Mouse (Mus musculus) left cerebral cortex, adult 8-10 months (tissue): Measurements from ENCODE around the gene Map3k3. TPM values are rescaled to one million over a fixed set of nuclear protein-coding genes. Genes with fewer than 3 reads are reported as not detected.
"Not testable (repeated sequence)": the region's sequence is repeated elsewhere in the genome, so short reads cannot be mapped to it uniquely, and the experiment has no call there.

Experiments used
- DNase-seq, 2 experiments: peaks; one replicate each; pipeline ENCODE4 v3.0.0; 2022; ENCODE audit warnings: low spot score in 2 of 2
- total RNA-seq, 4 experiments: library from RNA; stranded (reverse); gene quantifications; 2 replicates each; pipeline ENCODE4 v1.2.4; 2022

Gene Map3k3
- total RNA-seq, 4 experiments from 2014 or later = 28.2 to 31.8 (median 28.7) TPM

DNA sequence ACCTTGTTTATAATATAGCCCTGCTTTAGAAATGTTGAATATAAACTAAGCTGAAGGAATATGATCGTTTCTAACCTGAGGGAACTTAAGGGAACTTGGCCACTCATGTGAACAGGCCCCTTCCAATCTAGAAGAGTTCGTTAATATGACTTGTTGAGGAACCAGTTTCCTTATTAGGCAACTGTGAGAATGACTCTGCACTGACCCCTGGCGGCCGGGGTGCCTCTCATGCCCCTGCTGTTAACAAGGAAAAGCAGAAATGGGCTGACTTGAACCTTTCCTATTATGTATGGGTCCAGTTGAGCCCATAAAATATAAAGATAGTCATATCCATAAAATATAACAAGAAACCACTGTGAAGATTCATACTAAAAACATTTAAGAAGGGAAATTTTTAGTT is 8.1 kb upstream of the Map3k3 start:
- peak in 1 of 2 experiments; percentile 34 for DNase-seq

DNA sequence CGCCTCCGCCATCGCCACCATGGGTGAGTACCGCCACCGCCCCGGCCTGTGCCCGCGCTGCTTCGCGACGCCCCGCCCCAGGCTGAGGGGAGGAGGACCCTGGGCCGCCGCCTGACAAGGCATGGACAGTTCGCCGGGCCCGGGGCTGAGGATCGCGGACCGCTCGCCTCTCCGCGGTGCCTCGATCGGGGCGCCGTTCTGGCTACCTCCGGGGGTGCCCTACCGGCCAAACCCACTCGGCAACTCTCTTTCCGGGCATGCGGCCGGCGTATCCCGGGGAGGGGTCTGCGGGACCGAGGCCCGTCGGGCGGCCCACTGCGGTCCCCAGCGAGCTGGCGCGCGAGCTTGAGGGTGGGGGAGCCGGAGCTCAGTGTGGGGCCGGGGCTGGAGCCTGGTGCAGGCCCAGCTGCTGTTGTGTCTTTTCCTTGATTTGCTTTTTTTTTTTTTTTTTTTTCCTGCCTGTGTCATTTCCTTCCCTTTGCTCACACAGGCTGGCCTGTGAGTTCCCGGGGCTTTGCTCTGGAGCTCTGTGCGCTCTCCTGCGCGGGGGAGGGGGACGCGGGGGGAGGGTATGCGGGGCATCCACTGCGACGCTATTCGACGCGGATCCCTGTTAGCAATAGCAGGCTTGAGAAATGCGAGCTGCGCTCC is 623 bp downstream of the Map3k3 start:
- DNase-seq = peak; percentile 44 to 58

DNA sequence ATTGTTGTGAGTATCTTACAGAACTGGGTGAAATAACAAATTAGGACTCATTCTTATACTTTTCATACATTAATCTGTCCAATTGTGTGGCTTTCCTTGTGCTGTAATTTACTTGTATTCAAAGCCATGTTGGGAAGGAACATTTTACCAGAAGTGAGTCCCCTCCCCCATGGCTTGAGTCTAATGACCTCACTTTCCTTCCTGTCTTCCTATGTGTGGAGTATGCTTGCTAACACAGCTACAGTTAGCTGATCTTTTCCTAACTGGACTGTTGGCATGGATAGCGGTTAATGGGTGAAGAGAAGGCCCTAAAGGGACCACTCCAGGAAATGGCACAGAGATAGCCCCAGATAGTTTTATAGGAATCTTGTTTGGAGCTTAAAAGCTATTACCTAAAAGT is 13.8 kb downstream of the Map3k3 start:
- no peak for DNase-seq

DNA sequence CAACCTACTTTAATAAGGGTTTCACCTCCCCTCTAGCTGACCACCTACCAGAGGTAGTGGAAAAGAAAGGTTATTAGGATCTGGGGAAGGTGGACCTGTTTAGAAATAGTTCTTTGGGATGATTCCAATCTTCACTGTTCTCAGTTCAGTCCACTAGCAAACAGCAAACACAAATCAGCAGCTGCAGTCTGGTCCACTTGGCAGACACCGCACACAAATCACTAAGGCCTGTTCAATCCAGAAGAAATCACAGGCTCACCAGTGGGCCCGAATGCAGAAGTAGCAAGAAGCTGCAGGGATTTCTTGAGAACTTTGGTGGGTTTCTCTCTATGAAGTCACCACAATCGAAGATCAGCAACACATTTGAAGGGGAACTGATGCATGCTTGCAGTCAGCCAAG is 18.5 kb downstream of the Map3k3 start:
- no peak for DNase-seq

DNA sequence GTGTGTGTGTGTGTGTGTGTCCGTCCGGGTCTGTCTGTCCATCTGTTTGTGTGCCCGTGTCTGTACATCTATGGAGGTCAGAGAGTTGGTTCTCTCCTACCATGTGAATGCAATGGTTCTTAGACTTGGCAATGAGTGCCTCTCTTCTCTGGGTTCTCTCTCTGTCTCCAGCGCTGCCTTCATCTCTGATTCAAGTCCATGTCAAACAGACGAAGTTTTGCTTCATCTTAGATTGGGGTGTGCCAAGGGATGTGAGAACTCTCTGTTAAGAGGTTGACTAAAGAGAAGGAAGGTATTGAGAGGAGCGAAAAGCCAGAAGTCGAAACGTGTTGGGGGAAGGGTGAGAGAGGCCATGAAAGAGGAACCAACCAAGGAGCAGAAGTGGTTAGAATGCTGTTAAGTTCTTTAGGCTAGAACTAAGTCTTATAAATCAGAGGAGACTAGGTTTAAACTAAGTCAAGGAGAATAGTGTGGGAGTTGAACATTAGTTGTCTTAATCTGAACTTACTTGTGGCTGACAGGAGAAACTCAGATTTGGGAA is 21.7 kb downstream of the Map3k3 start:
- no peak for DNase-seq

DNA sequence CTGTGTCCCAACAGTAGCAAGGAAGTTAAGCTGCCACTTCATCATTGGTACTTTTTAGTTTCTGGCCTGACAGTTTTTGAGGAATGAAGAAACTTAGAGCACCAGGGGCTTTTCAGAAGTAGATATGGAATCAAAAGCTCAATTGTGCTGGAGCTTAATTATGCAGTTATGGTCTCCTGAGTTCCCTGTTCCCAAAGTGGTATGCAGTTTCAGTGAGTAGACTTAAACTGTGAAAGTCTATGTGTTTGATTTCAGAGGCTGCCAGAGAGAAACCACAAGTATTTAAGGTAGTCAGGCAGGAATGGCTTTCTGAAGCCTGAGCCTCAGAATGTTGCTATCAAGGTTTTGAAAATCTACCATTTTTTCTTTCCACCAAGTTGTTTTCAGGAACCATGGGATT is 27.3 kb downstream of the Map3k3 start:
- DNase-seq = no peak

DNA sequence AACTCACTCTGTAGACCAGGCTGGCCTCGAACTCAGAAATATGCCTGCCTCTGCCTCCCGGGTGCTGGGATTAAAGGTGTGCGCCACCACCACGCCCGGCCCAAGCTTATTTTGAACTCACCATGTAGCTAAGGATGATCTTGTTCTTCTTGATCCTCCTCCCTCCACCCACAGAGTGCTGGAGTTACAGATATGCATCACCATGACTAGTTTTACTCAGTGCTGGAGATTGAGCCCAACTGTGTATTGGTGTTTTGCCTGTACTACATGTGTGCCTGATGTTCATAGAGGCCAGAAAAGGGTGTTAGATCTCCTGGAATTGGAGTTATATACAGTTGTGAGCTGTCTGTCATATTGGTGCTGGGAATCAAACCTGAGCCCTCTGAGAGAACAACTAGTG is 37.8 kb downstream of the Map3k3 start:
- DNase-seq = no peak

DNA sequence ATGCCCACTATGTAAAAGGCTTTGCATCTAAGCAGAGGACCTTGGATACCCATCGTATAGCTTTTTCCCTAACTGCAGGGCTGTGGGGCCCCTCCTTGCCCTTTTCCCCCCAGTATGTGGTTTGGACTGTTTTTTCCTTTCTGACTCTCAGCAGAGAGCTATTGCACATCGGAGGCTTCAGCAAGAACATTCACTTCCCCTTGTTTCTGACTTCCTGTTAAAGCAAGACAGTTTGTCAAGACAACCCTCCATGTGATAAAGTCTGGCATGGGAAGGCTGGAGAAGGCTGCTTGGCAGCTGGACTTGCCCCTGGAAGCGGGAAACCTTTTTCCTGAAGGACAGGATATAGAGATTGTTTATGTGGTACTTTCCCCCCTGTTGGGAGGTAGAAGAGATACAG is 38.3 kb downstream of the Map3k3 start:
- no peak for DNase-seq

DNA sequence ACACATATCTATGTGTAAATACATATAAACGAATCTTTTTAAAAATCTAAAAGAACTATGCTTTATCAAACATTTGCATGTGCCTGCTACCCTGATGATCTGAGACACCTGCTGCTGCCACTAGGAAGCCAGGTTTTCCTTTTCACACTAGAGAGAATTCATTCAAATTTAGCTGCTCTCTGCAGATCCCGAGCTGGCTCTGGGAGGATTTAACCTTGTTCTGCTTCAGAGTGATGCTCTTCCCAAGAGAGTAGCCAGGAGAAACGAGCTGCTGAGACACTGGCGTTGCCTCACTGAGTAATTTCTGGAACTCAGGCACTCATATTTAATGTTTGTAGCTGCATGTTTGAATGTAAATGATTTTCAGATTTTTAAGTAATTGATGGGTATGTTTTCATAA is 40.4 kb downstream of the Map3k3 start:
- no peak for DNase-seq

DNA sequence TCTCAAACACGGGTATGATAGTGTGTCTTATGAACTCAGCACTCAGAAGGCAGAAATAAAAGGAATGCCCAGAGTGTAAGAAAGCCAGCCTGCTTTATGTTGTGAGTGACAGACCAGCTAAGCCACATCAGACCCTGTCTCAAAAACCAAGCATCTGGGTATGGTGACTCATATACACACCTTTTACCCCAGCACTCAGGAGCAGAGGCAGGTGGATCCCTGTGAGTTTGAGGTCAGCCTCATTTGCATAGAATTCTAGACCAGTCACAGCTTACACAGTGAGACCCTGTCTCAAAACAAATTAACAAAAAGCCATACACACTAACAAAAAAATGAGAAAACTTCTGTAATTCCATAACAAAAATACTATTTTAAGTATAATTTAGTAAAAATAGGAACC is 41.4 kb downstream of the Map3k3 start:
- DNase-seq = no peak

DNA sequence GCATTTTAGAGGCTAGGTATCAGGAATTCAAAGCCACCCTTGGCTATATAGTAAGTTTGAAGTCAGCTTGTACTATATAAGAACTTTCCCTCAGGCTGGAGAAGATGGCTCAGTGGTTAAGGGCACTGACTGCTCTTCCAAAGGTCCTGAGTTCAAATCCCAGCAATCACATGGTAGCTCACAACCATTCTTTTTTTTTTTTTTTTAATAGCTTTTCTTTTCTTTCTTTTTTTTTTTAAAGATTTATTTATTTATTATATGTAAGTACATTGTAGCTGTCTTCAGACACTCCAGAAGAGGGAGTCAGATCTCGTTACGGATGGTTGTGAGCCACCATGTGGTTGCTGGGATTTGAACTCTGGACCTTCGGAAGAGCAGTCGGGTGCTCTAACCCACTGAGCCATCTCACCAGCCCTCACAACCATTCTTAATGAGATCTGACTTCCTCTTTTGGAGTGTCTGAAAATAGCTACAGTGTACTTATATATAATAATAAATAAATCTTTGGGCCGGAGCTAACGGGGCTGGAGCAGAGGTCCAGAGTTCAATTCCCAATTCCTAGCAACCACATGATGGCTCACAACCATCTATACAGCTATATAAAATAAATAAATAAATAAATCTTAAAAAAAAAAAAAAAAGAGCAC is 42.4 kb downstream of the Map3k3 start:
- DNase-seq = not testable (repeated sequence)

DNA sequence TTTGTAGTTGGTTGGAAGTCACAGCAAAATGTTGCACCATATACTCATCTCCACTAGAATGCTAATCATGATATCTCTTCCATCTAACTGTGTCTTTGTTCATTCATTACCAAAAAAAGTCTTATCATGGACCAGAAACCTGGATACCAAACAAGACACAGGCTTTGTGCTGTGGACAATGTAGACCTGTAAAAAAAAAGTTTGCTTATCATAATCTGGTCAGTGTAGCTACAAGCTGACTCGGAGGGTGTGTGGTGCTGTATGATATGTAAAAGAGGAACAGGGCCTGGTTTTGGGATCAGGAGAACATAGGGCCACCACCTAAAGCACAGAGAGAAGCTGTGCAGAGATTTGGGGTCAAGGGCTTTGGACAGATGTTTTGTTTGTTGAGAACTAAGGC is 45.1 kb downstream of the Map3k3 start:
- no peak for DNase-seq

DNA sequence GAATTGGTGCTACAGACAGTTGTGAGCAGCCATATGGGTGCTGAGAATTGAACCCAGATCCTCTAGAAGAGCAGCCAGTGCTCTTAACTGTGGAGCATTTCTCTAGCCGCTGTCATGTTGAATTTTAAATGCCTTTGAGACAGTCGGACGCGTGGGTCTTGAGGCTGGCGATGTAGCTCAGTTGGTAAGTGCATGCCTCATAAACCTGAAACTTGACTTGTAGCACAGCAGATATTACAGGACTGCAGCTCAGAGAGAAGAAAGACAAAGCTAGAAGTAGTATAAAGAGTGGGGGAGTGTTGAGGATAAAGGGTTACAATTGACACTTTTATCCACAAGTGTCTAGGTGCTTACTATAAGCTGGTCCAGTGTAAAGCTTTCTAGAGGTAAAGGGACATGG is 48.1 kb downstream of the Map3k3 start:
- no peak for DNase-seq

DNA sequence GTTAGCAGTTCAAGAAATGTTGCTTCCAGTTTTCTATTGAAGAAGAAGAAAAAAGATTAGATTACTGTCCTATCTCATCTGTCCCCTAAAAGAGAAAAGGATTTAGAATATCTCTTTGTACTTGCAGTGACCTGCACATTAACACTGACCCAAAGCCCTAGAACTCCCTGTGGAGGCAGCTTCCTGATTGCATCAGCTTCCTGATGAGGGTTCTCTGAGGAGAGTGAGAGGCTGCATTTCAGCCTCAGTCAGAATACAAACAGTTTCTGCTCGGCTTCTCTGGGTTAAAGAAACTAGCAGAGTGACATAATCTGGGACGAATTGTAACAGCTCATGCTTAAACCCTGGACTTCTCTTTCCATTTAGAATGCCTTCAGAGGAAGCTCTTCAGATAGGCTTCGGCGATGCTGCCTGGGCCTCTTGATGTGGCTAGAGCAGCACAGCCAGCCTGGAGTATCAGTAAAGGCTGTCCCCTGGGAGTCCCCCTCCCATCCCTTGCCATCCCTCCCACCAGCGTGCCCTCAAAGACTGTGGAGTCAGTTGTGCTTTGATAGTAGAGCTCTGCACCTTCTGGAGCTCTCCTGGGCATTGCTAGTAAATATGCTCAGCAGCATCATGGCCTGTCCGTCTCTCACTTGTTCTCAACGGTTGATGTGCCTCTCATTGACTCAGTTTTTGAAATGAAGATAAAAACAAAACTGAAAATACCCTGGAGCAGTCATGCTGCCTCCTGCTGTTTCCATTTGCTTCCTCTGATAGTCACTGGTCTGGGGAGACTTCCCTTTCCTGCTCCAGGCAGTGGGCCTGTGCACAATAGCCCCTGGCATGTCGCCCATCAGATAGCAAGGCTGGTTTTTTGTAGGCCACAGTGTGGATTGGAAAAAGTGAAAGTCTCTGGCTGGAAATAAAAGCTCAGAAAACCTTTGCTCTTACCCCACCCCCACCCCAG is 50.4 kb downstream of the Map3k3 start:
- DNase-seq = peak in 1 of 2 experiments; percentile 27

DNA sequence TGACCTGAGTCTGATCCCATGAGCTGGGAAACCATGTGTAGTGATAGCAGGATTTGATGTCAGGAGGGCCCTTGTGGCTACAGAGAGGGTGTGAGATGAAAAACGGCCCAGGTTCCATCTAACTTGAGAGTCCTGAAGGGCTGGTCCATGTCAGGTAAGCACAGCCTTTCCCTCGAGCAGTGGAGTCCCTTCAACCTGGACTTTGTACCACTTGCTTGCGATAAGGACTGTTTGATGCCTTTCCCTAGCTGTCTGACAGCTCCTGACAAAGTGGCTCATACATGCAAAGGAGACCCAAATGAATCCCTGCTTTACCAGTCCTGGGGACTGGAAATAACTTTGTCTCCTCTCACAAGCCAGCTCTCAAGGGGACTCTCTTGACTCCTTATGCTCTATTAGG is 66.8 kb downstream of the Map3k3 start:
- no peak for DNase-seq

DNA sequence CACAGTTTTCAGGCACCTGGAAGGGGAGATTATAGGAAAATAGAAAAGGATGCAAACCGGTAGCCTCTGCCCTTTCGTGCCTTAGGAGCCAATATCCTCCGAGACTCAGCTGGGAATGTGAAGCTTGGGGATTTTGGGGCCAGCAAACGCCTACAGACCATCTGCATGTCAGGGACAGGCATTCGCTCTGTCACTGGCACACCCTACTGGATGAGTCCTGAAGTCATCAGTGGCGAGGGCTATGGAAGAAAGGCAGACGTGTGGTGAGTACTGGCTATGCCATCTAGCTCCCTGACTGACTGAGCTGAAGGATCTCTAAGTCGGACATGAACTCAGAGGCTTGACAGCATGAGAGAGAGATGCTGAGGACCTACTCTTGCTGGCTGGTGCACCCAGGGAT is 67.7 kb downstream of the Map3k3 start:
- peak in 1 of 2 experiments; percentile 73 for DNase-seq

DNA sequence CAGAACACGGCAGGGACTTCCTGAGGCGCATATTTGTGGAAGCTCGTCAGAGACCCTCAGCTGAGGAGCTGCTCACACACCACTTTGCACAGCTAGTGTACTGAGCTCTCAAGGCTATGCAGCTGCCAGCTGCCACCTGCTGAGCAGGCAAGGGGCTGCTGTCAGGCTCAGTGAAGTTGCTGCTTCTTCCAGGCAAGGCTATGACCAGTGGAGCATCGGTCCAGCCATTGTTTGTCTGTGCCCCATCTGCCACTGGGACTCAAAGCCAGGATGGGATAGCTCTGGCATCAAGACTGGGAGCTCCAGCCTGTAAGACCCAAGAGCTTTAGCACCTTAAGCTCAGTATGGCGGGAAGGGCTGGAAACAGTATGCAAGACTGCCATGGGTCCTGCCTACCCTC is 69.7 kb downstream of the Map3k3 start:
- no peak for DNase-seq

DNA sequence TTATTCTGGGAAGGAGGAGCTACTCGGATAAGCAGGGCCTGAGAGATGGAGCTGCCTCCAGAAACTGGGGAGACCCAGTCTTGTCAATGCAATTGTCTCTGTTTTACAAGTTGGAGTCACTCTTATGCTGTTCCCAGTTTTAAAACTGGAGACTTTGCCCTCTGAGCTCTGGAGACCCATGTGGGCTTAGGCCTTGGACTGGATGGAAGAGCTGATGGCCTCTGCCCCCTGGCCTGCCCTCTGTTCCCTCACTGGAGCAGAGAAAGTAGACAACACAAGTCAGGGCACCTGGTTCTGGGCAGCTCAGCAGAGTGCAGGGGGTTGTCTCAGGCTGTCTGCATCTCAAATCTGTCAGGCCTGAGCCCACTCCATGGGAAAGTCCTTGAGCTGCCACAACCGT is 70.4 kb downstream of the Map3k3 start:
- DNase-seq = no peak

DNA sequence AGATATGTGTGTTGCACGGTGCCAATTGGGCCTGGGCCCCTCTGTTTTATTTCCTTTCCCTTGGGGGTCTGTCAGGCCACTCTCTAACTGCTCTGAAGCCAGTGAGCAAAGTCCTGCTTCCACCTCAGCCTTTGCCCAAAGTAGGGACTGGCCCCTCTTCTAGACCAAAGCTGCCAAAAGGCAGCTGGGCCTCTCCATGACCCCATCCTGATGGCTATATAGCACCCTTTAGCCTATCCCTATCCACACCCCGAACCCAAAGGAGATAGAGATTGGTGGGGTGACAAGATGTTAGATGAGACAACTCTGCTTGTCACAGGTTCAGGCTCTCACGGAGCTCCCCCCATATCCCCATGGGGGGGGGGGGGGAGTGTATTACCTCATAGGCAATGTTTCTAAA is 71.3 kb downstream of the Map3k3 start:
- no peak for DNase-seq

DNA sequence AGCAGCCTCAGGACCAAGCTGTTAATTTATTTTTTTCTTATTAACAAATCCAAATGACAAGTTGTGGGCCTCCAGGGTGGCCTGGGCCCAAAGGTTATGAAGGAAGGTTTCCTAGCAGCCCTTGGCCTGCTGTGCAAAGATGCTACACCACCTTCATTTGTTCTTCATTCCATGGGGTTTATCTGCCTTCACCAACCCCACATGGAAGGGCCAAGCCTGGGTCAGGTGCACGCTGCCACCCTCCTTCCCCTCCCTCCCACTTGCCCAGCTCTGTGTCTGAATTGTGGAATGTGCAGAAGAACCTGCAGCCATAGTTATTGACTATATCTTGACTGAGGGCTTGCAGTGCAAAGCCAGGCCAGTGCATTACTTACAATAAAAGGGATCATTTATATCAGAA is 71.8 kb downstream of the Map3k3 start:
- DNase-seq = no peak

DNA sequence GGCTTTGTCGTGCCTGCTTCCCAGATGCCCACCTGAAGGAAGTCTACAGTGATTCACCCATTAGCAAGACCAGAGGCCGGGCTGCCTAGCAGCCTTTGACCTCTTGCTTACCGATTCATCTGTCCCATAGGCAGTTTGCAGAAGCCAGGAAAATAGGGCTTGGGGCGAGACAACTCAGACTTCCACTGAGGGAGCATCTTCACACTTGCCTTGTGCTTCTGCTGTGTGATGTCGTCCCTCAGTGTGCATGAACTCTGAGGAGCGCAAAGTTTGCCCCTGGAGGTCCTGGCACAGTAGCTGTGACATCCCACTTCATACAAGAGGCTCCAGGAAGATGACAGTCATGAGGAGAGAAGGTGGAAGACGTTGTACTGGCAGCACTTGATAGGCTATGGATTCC is 72.7 kb downstream of the Map3k3 start:
- no peak for DNase-seq
